Mouse (Mus musculus): ENCODE measurements around the gene Sec11a.
"Not testable (repeated sequence)": the region's sequence is repeated elsewhere in the genome, so short reads cannot be mapped to it uniquely, and the experiment has no call there.

Gene Sec11a

DNA sequence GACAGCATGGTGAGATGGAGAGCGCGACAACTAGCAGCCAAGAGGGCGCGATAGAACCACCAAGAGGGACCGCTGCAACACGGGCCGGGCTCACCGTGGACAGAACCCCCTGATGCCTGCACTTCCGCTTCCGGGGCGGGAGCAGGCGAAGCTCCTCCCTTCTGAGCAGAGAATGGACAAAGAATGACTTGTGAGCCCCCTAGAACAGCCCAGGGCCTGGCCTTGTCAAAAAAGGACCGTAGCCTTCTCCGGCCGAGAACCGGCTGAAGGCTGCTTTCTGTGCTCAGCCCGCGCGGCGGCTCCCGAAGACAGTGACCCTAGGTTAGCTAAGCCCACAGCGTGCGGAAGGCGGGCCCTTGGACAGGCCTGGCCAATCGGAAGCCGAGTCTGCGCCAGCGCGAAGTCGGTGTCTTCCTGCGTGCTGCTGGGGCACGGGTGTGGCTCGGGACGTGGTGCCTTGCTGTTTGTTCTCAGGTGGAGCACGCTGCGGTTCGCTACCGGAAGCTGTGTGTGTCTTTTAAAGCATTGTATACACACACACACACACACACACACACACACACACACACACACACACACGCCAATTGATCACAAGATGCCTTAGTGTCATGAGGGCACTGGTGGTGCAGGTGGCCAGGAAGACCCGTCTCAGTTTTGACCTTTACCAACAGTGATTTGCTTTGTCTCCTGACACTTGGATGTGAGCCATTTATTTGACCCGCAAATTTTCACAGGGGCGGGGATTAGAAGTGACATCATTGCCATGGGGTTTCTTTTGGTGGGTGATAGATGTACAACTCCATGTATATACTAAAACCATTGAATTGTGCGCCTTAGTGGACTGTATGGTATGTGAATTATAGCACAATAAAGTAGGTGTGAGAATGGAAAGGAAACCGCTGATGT lies at the start of gene Sec11a:
Gene Sec11a, minus strand, starts transcription at position 336 of the 906 bp plus-strand sequence.
- peak; percentile 96 for DNase-seq

GRCm38 (mm10) chr7:80995266-80996146 lies 47.9 kb upstream of the Sec11a start:
- no peak for DNase-seq

DNA sequence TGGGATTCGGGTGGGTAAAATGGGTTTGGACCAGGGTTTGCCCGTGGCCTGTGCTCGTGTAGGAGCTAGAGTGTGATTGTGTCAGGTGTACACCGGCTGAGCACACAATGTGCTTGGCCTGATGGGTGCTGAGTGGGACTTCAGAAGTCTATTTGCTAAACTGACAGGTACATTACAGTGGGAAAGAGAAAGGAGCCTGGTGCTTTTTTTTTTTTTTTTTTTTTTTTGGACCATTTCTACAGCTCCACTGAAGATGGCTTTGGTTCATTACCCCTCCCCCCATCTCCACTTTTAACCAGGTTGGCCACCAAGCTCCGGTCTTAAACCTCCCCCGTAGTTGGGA lies 47.1 kb upstream of the Sec11a start:
- DNase-seq = no peak

GRCm38 (mm10) chr7:80993834-80994662 lies 46.5 kb upstream of the Sec11a start:
- DNase-seq = peak; percentile 29

- peak; percentile 71 for DNase-seq
These were observed 45.6 kb upstream of the Sec11a start, which contains the start of gene Zfp592 for GRCm38 (mm10) chr7:80992980-80993833. TSS of gene Zfp592 (plus strand) at chr7:80993681.

DNA sequence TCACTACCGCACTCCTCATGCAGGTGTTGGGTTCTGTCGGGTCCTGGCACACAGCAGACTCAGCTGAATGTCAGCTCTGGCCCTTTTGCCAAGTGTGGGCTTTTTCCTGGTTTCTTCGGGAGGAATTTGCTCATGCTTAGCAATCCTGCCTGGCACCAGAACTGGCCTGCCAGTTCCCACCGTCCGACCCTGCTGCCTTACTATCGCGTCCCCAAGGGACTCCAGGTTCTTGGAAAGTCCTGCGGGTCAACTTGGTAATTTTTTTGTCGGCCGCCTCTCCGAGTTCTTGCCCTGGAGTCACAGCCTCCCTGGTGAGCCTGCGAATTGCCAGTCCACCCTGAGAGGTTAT lies 45.0 kb upstream of the Sec11a start:
- DNase-seq = peak; percentile 9

DNA sequence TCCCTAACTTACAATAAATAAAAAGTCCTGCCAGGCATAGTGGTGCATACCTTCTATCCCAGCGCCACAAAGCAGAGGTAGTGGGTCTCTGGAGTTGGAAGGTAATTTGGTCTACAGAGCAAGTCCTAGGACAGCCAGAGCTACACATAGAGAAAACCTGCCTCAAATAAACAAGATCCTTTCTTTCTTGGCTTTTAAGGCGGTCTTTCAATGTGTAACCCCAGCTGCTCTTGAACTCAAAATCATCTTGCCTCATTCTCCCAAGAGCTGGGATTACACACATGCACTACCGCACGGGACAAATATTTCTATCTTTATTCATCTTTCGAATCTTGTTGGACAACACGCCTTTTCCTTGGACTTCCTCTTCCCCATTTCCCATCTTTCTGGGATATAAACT lies 44.5 kb upstream of the Sec11a start:
- no peak for DNase-seq

DNA sequence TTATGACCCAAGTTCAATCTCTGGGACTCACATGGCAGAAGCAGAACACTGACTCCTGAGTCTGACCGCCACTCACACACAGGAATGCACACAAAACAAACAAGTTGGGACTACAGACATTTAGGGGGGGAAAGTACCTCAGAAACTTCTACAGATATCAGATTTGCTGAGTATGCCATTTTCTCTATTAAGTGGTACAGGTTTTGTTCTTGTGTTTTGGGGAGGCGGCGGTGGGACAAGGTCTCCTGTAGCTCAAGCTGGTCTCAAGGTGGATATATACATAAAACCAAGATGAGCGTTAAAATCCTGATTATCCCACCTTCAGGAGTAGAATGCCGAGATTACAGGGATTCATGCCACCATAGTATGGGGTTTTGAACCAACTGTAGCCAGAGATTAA lies 44.0 kb upstream of the Sec11a start:
- DNase-seq = no peak

- DNase-seq = no peak
These were observed 42.7 kb upstream of the Sec11a start for GRCm38 (mm10) chr7:80990276-80990675.

DNA sequence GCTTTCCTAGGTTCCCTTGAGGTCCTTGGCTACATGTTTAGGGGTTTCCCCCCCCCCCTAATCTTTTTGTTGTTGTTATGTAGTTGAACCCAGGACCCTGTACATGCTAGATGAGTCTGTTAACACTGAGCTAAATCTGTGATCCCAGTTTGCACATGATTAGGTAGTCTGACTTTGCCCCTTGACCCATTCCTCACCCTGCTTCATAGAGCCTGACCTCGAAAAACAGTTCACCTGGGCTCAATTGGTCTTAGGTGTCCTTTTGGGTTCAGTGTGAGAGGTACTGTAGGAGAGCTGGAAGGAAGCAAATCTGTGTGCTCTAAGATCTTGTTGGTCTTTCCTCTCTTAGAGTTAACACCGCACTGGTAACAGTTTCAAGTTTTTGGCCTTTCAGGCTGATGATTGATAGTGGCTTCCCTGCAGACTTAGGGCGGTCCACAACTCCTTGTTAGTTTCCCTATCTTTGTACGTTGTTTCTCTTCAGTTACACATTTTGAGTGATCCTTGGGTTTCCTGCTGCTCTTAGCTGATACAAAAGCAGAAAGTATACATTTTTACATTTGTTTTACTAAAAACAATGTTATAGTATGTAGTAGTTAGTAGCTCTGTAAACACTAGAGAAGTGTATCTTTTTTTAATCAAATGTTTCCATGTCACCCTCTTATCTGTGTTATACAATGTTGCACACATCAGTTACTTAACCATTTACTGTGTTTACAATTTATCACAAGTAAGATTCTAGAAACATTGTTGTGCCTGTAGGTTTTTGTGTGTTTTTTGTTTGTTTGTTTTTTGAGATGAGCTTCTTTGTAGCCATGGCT lies 40.4 kb upstream of the Sec11a start:
- DNase-seq = no peak

DNA sequence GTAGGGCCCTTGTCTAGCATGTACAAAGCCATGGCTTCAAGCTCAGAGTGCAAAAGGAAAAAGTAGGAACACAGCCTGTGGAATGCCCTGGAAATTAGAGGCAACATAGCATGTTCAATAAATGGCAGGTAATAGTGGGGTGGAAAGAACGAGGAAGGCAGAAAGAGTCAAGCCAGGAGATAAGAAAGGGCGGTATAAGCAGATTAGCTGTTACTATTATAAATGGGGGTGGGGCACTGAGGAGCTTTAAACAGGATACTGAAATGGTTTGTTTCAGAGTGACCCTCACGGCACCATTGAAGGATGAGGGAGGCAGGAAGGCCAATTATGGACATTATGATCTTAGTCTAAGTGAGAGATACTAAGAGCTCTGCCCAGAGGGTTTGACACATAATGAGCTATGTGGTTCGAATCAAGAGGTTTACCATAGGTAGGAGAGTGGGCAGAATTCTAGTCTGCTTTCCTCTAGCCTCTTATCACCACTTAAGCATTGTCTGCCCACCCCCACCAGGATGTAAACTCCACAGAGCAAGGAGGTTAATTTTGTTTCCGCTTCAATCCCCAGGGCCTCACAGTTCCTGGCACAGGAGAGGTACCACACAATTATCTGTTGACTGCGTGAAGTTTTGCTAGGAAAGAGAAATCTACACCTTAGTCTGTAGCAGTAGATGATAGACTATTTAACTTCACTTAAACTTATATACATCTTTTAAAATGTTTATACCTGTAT lies 39.0 kb upstream of the Sec11a start:
- no peak for DNase-seq

DNA sequence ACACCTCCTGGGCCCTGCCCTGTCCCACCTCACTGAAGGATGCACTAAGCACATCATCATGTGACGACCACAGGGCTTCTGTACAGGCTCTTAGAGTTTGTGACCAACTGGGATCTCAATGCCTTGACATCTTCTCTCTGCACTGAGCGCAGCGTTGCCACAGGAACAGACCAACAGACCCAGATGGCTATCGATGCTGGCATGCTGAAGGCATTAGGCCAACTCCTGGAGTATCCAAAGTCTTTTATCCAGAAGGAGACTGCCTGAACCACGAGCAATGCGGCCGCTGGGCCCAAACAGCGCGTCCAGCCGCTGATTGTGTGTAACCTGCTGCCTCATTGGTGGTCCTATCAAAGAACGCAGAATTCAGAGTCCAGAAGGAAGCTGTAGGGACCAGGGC lies 33.0 kb upstream of the Sec11a start:
- no peak for DNase-seq

DNA sequence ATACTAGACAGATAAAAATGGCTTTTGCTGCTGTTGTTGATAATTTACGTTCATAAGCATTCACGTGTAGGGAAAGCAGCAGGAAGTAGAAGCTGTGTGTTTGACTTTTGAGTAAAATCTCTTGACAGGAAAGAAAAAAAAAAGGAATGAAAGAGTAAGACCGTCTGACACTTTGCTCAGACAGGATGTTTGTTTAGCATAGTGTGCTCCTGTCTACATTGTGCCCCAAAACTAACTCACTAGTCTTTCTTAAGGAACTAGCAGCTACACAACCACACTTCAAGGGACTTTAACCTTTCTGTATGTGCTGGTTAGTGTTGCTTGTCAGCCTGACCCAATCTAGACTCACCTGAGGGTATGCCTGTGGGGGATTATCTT lies 26.0 kb upstream of the Sec11a start:
- not testable (repeated sequence) for DNase-seq

DNA sequence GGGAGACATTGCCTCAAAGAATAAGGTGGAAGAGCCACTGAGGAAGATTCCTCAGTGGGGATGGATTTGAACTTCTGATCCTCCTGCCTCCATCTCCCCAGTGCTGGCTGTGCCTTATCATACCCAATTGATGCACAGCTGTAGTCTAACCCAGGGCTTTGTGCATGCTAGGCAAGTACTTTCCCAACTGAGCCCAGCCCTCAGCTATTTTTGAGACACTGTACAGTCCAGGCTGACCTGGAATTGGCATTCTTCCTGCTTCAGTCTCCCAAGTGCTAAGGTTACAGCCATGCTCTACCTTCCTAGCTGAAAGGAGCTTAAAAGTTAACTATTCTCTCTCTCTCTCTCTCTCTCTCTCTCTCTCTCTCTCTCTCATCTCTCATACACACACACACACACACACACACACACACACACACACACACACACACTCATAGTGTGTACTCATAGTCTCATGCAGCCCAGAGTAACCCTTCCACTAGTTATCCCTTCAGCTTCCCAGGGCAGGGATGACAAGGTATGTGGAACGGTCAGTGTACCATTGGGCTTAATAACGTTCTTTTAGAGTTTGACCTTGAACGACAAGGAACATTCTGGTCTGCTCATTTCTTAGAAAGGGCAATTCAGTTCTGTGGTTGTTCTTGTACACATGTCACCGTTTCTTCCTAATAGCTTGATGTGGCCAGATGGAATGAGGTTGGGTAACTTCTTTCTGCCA lies 25.5 kb upstream of the Sec11a start:
- not testable (repeated sequence) for DNase-seq

DNA sequence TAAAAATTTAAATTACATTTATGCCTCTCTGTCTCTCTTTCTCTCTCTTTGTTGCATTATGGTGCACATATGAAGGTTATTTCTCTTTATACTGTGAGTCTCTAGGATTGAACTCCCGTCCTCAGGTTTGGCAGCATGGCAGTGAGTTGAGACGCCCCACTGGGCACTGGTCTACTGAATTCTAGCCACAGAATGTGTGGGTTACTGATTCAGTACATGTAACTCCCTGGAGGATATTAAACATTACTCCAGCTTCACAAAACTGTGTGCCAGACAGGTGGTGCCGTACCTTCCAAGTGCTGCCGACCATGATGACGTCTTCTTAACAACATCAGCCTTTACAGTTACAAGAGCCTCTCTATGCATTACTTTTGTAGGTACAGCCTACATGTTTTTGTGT lies 24.5 kb upstream of the Sec11a start:
- no peak for DNase-seq

DNA sequence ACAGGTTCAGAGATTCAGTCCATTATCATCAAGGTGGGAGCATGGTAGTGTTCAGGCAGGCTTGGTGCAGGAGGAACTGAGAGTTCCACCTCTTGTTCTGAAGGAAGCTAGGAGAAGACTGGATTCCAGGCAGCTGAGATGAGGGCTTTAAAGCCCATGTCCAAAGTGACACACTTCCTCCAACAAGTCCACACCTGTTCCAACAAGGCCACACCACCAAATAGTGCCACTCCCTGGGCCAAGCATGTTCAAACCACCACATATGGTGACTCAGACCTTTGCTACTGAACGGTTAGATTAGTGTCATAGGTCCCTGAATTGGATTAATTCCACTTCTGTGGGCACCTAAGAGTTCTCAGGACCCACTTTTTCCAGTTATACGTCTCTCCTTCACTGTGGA lies 23.8 kb upstream of the Sec11a start:
- DNase-seq = no peak

GRCm38 (mm10) chr7:80970913-80971312 lies 23.3 kb upstream of the Sec11a start:
- no peak for DNase-seq

DNA sequence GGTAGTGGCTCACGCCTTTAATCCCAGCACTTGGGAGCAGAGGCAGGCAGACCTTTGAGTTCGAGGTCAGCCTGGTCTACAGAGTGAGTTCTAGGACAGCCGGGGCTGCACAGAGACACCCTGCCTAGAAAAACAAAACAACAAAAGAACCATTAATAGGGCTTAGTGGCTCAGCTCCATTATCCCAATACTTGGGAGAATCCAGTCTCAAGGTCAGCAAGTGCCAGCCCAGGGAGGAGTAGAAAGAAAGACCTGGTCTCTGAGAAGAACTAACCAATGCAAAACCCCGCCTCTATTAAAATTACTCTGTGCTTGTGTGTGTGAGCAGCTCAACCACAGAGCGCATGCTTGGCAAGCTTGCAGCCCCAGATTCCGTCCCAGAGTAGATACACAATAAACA lies 15.2 kb upstream of the Sec11a start:
- no peak for DNase-seq

DNA sequence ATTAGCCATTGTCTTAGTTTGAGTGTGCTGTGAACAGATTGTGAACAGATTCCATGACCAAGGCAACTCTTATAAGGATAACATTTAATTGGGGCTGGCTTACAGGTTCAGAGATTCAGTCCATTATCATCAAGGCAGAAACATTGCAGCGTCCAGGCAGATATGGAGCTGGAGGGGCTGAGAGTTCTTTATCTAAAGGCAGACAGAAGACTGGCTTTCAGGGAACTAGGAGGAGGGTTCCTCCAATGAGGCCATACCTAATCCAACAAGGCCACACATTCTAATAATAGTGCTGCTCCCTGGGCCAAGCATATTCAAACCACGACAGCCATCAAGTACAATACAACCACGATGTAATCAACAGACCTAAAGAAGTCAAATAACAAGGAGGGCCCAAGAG lies 11.4 kb upstream of the Sec11a start:
- DNase-seq = no peak

GRCm38 (mm10) chr7:80956891-80957290 lies 9.3 kb upstream of the Sec11a start:
- DNase-seq = no peak

Data from right cerebral cortex, adult 18-20 months (tissue).